Mouse (Mus musculus) ES-E14 (cell line): ENCODE results near the gene Satb2. TPM values are rescaled to one million over a fixed set of nuclear protein-coding genes. Genes with fewer than 3 reads are reported as not detected.

Experiments used
- DNase-seq: peaks from one replicate; pipeline ENCODE4 v3.0.0-alpha.2; 2013; ENCODE audit warnings: low read depth, low spot score
- H3K27ac ChIP-seq: 2 replicates; pipeline ENCODE4 v1.5.1; 2012; ENCODE audit warnings: low read depth, mild to moderate bottlenecking, low read length, moderate library complexity, mixed read lengths; ENCODE audit not compliant: poor library complexity, insufficient read depth, severe bottlenecking
- H3K36me3 ChIP-seq: 2 replicates; pipeline ENCODE4 v1.6.1; 2012; ENCODE audit warnings: mild to moderate bottlenecking, low read length, moderate library complexity, mixed read lengths; ENCODE audit not compliant: control insufficient read depth, poor library complexity, insufficient read depth, severe bottlenecking
- H3K4me1 ChIP-seq, 2 experiments: fragments of 150-350 bp in 1 of 2; sonication (generic) in 1 of 2; 2 replicates each; pipeline ENCODE4 v1.6.1; 2012; ENCODE audit warnings: low read length in 2 of 2, mild to moderate bottlenecking in 1 of 2, mixed read lengths in 1 of 2; ENCODE audit not compliant: control insufficient read depth in 2 of 2, insufficient read depth in 2 of 2, poor library complexity in 1 of 2
- H3K4me3 ChIP-seq, 2 experiments: fragments of 150-350 bp in 1 of 2; sonication (generic) in 1 of 2; 2 replicates each; pipeline ENCODE4 v1.5.1; 2012; ENCODE audit warnings: low read length in 2 of 2, low read depth in 1 of 2, mild to moderate bottlenecking in 1 of 2, mixed read lengths in 1 of 2; ENCODE audit not compliant: insufficient read depth in 1 of 2, poor library complexity in 1 of 2, severe bottlenecking in 1 of 2
- H3K9ac ChIP-seq: 2 replicates; pipeline ENCODE4 v1.6.1; 2012; ENCODE audit warnings: low read depth, mild to moderate bottlenecking, low read length, mixed read lengths; ENCODE audit not compliant: poor library complexity, insufficient read depth, severe bottlenecking
- H3K9me3 ChIP-seq: fragments of 150-350 bp; sonication (generic); 2 replicates; pipeline ENCODE4 v1.6.1; 2012; ENCODE audit warnings: low read depth, mild to moderate bottlenecking, low read length; ENCODE audit not compliant: control insufficient read depth, insufficient read depth
- CHD2 ChIP-seq: IDR thresholded peaks from 2 replicates; pipeline ENCODE4 v1.6.1; 2014; ENCODE audit warnings: mild to moderate bottlenecking, low read depth, low read length, inconsistent platforms
- HCFC1 ChIP-seq: IDR thresholded peaks from 2 replicates; pipeline ENCODE4 v1.6.1; 2012; ENCODE audit warnings: low read length, inconsistent platforms, borderline replicate concordance; ENCODE audit not compliant: insufficient read depth
- MAFK ChIP-seq: IDR thresholded peaks from 2 replicates; pipeline ENCODE4 v1.6.1; 2014; ENCODE audit warnings: mild to moderate bottlenecking, low read depth, low read length, inconsistent platforms; ENCODE audit not compliant: insufficient read depth
- ZC3H11A ChIP-seq: IDR thresholded peaks from 2 replicates; pipeline ENCODE4 v1.6.1; 2012; ENCODE audit warnings: low read depth, mild to moderate bottlenecking, inconsistent platforms, low read length, borderline replicate concordance
- ZNF384 ChIP-seq: IDR thresholded peaks from 2 replicates; pipeline ENCODE4 v1.6.1; 2012; ENCODE audit warnings: low read depth, low read length, inconsistent platforms
- in situ Hi-C, 2 experiments: fragments of 600-800 bp; cut with MboI; formaldehyde crosslinking; loops; one replicate each; pipeline ENCODE4 v1.15.1; 2025; ENCODE audit warnings: low sequenced_read_pairs in 2 of 2, inconsistent platforms in 1 of 2; ENCODE audit not compliant: unreplicated experiment in 2 of 2
- total RNA-seq: library from RNA; depleted of rRNA; stranded (reverse); fragments of 300-350 nt; gene quantifications from 2 replicates; pipeline ENCODE4 v1.2.3, GENCODE M21; 2012

Satb2 gene
- total RNA-seq, 1 experiment, result 2.8 TPM

- no peaks in the 10 kb centered on the region for H3K4me1 ChIP-seq
- no peak for DNase-seq
- no peak overlapping the region for H3K27ac ChIP-seq
- no peak overlapping the region for H3K9ac ChIP-seq
- H3K4me3 ChIP-seq, result no peak overlapping the region
- TF ChIP-seq CHD2 (no peak), ZC3H11A (no peak), HCFC1 (no peak)
- no peaks in the 10 kb centered on the region for H3K36me3 ChIP-seq
- in situ Hi-C loops, result no loop called here
- H3K9me3 ChIP-seq, result no peaks in the 10 kb centered on the region
Measured at GRCm38 (mm10) chr1:56750693-56751092, 227.8 kb downstream of the Satb2 start.

- H3K9ac ChIP-seq, result no peak overlapping the region
- DNase-seq, result no peak
- H3K4me3 ChIP-seq, result no peak overlapping the region
- in situ Hi-C loops, result no loop called here
- no peaks in the 10 kb centered on the region for H3K4me1 ChIP-seq
- H3K27ac ChIP-seq, result no peak overlapping the region
- TF ChIP-seq CHD2 (no peak), MAFK (no peak), HCFC1 (no peak), ZC3H11A (no peak), ZNF384 (no peak)
- no peaks in the 10 kb centered on the region for H3K36me3 ChIP-seq
- H3K9me3 ChIP-seq, result no peaks in the 10 kb centered on the region
Measured at GRCm38 (mm10) chr1:56749629-56750311, 228.7 kb downstream of the Satb2 start.

DNA sequence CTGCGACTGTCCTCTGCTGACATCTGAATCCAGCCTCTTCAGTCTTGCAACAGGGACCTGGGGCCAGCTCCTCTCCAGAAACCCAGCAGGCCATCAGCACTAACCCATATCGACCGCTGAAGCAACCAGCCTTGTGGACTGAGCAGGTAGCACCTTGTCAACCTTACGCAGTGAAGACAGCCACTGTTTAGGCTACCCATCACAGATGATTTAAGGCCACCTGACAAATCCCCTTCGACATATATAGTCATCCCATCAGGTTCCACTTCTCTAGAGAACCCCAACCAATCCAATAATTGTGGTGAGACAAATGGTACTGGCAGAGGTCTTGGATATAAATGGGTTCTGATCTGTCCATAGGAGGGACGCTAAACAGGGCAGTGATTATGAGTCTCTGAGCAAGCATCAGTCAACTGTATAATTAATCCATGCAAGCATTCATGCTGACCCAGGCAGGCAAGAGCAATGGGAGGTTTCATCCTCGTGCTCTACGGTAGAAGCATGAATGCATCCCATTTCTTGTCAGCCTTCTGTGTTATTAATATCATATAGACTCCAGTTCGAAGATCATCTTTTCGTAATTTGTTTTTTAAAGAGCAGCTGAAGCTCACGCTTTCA, 229.5 kb downstream of the Satb2 start:
- Histone ChIP-seq H3K4me1 (no peaks in the 10 kb centered on the region), H3K27ac (no peak overlapping the region), H3K9me3 (no peaks in the 10 kb centered on the region), H3K4me3 (no peak overlapping the region), H3K9ac (no peak overlapping the region), H3K36me3 (no peaks in the 10 kb centered on the region)
- TF ChIP-seq ZC3H11A (no peak), CHD2 (no peak), ZNF384 (no peak)
- in situ Hi-C loops, result no loop called here
- no peak for DNase-seq
